Mouse (Mus musculus) erythroblast, adult 5-6 weeks (primary cell): Measurements from ENCODE around the gene Atcay. TPM values are rescaled to one million over a fixed set of nuclear protein-coding genes. Genes with fewer than 3 reads are reported as not detected.
"Not testable (repeated sequence)": the region's sequence is repeated elsewhere in the genome, so short reads cannot be mapped to it uniquely, and the experiment has no call there.

Experiments used
- ATAC-seq: replicated peaks from 2 replicates; pipeline ENCODE4 v1.8.0; 2016; ENCODE audit warnings: moderate number of reproducible peaks, mild to moderate bottlenecking, moderate TSS enrichment, inconsistent platforms; ENCODE audit not compliant: poor library complexity, low FRiP score, severe bottlenecking
- total RNA-seq, 2 experiments: library from RNA; stranded (forward) in 1 of 2; stranded (reverse) in 1 of 2; fragments of 150-400 nt in 1 of 2; fragments of 200-764, 138-1000 nt in 1 of 2; gene quantifications; 2 replicates each; pipeline versions ENCODE4 v1.2.3 to v1.2.4; 2015 to 2017; ENCODE audit warnings: low replicate concordance in 2 of 2

Gene Atcay
- total RNA-seq, 2 experiments from 2014 or later = not detected

GRCm38 (mm10) chr10:81182336-81183333 is 48.0 kb downstream of the Atcay start, which contains the start of gene Dapk3:
TSS of gene Dapk3 (plus strand) at chr10:81183005.
- peak; percentile 90 for ATAC-seq

GRCm38 (mm10) chr10:81181860-81182259 is 48.8 kb downstream of the Atcay start:
- ATAC-seq = not testable (repeated sequence)

GRCm38 (mm10) chr10:81180946-81181345 is 49.7 kb downstream of the Atcay start:
- ATAC-seq = no peak

GRCm38 (mm10) chr10:81179451-81180342 is 50.9 kb downstream of the Atcay start:
- no peak for ATAC-seq

GRCm38 (mm10) chr10:81178927-81179326 is 51.7 kb downstream of the Atcay start:
- no peak for ATAC-seq

GRCm38 (mm10) chr10:81177958-81178712 is 52.5 kb downstream of the Atcay start:
- ATAC-seq = no peak

- peak; percentile 10; the same call in 1 of the 2 replicates for ATAC-seq
These were observed 53.1 kb downstream of the Atcay start for GRCm38 (mm10) chr10:81177491-81177925.

- ATAC-seq = peak; percentile 67
These were observed 54.0 kb downstream of the Atcay start, which contains the start of gene Eef2 for GRCm38 (mm10) chr10:81176466-81177271. TSS of gene Eef2 (plus strand) at chr10:81176631.

- ATAC-seq = no peak; the same call in 1 of the 2 replicates
These were observed 54.6 kb downstream of the Atcay start for GRCm38 (mm10) chr10:81175936-81176465.

- peak; percentile 3; the same call in 1 of the 2 replicates for ATAC-seq
These were observed 55.3 kb downstream of the Atcay start for GRCm38 (mm10) chr10:81175345-81175701.

GRCm38 (mm10) chr10:81174617-81175344 is 55.9 kb downstream of the Atcay start:
- peak; percentile 64 for ATAC-seq

GRCm38 (mm10) chr10:81173132-81173531 is 57.5 kb downstream of the Atcay start:
- peak; percentile 44; the same call in 1 of the 2 replicates for ATAC-seq

GRCm38 (mm10) chr10:81169411-81169900 is 61.2 kb downstream of the Atcay start:
- ATAC-seq = not testable (repeated sequence)

GRCm38 (mm10) chr10:81168521-81169244 is 62.0 kb downstream of the Atcay start:
- peak; percentile 63 for ATAC-seq

GRCm38 (mm10) chr10:81168087-81168431 is 62.6 kb downstream of the Atcay start:
- peak; percentile 45 for ATAC-seq

GRCm38 (mm10) chr10:81167200-81168086 is 63.2 kb downstream of the Atcay start, which contains the start of gene Pias4:
TSS of gene Pias4 (minus strand) at chr10:81167923.
- ATAC-seq = peak; percentile 93
